Mouse (Mus musculus) MEL (cell line): ENCODE results near the gene Zfp652. TPM values are rescaled to one million over a fixed set of nuclear protein-coding genes. Genes with fewer than 3 reads are reported as not detected.

Source experiments
- DNase-seq: peaks from one replicate; pipeline ENCODE4 v3.0.0; 2011; ENCODE audit warnings: low read depth, low spot score
- H3K27ac ChIP-seq: 2 replicates; pipeline ENCODE4 v1.5.1; 2012; ENCODE audit warnings: low read depth, mild to moderate bottlenecking, control low read depth, low read length, moderate library complexity; ENCODE audit not compliant: control insufficient read depth
- H3K27me3 ChIP-seq, 2 experiments: fragments of 150-350 bp in 1 of 2; sonication (generic) in 1 of 2; 2 replicates each; pipeline ENCODE4 v1.6.1; 2012; ENCODE audit warnings: low read length in 2 of 2, mild to moderate bottlenecking in 2 of 2, improper control_type of control experiment in 1 of 2, moderate library complexity in 1 of 2; ENCODE audit not compliant: insufficient read depth in 2 of 2, control insufficient read depth in 1 of 2
- H3K36me3 ChIP-seq, 2 experiments: 2 replicates each; pipeline ENCODE4 v1.6.1; 2012 to 2014; ENCODE audit warnings: low read length in 2 of 2, improper control_type of control experiment in 1 of 2, inconsistent platforms in 1 of 2, mild to moderate bottlenecking in 1 of 2; ENCODE audit not compliant: insufficient read depth in 2 of 2, control insufficient read depth in 1 of 2
- H3K4me1 ChIP-seq, 2 experiments: fragments of 150-350 bp in 1 of 2; sonication (generic) in 1 of 2; 2 replicates each; pipeline ENCODE4 v1.6.1; 2012; ENCODE audit warnings: low read length in 2 of 2, improper control_type of control experiment in 1 of 2, mild to moderate bottlenecking in 1 of 2; ENCODE audit not compliant: insufficient read depth in 2 of 2, control insufficient read depth in 1 of 2
- H3K4me3 ChIP-seq, 2 experiments: fragments of 150-350 bp in 1 of 2; sonication (generic) in 1 of 2; 2 replicates each; pipeline ENCODE4 v1.5.1; 2012; ENCODE audit warnings: low read depth in 2 of 2, low read length in 2 of 2, mild to moderate bottlenecking in 2 of 2, moderate library complexity in 2 of 2, control low read depth in 1 of 2, improper control_type of control experiment in 1 of 2; ENCODE audit not compliant: control insufficient read depth in 1 of 2, insufficient read depth in 1 of 2
- H3K79me2 ChIP-seq: 2 replicates; pipeline ENCODE4 v1.6.1; 2012; ENCODE audit warnings: mild to moderate bottlenecking, low read length, moderate library complexity; ENCODE audit not compliant: control insufficient read depth, poor library complexity, insufficient read depth
- H3K9ac ChIP-seq: 2 replicates; pipeline ENCODE4 v1.6.1; 2012; ENCODE audit warnings: low read depth, mild to moderate bottlenecking, control low read depth, low read length, moderate library complexity; ENCODE audit not compliant: control insufficient read depth, poor library complexity, severe bottlenecking
- H3K9me3 ChIP-seq: fragments of 150-350 bp; sonication (generic); replicated peaks from 2 replicates; pipeline ENCODE4 v1.6.1; 2012; ENCODE audit warnings: mild to moderate bottlenecking, low read length, improper control_type of control experiment, moderate library complexity; ENCODE audit not compliant: insufficient read depth
- BHLHE40 ChIP-seq: IDR thresholded peaks from 2 replicates; pipeline ENCODE4 v1.6.1; 2012; ENCODE audit warnings: low read depth, mild to moderate bottlenecking, inconsistent platforms, low read length, improper control_type of control experiment, borderline replicate concordance
- CHD1 ChIP-seq: IDR thresholded peaks from 2 replicates; pipeline ENCODE4 v1.6.1; 2012; ENCODE audit warnings: low read depth, mild to moderate bottlenecking, inconsistent platforms, low read length, improper control_type of control experiment
- GABPA ChIP-seq: IDR thresholded peaks from 2 replicates; pipeline ENCODE4 v1.6.1; 2012; ENCODE audit warnings: low read depth, mild to moderate bottlenecking, inconsistent platforms, low read length, improper control_type of control experiment, moderate library complexity
- GATA1 ChIP-seq: IDR thresholded peaks from 2 replicates; pipeline ENCODE4 v1.6.1; 2011; ENCODE audit warnings: low read depth, low read length, improper control_type of control experiment
- HCFC1 ChIP-seq: IDR thresholded peaks from 2 replicates; pipeline ENCODE4 v1.6.1; 2012; ENCODE audit warnings: low read depth, mild to moderate bottlenecking, inconsistent platforms, low read length, improper control_type of control experiment, moderate library complexity
- KAT2A ChIP-seq: conservative IDR thresholded peaks from 2 replicates; pipeline ENCODE4 v1.6.1; 2012; ENCODE audit warnings: low read depth, low read length, improper control_type of control experiment, inconsistent platforms
- MAX ChIP-seq: IDR thresholded peaks from 2 replicates; pipeline ENCODE4 v1.6.1; 2011; ENCODE audit warnings: low read length, improper control_type of control experiment
- MAZ ChIP-seq: IDR thresholded peaks from 2 replicates; pipeline ENCODE4 v1.6.1; 2012; ENCODE audit warnings: low read depth, mild to moderate bottlenecking, inconsistent platforms, low read length, improper control_type of control experiment
- MEF2A ChIP-seq: IDR thresholded peaks from 2 replicates; pipeline ENCODE4 v1.6.1; 2014; ENCODE audit warnings: low read depth, mild to moderate bottlenecking, inconsistent platforms, low read length, improper control_type of control experiment; ENCODE audit not compliant: poor library complexity, insufficient replicate concordance, severe bottlenecking; ENCODE audit errors: extremely low read depth
- MYB ChIP-seq: IDR thresholded peaks from 2 replicates; pipeline ENCODE4 v1.6.1; 2011; ENCODE audit warnings: mild to moderate bottlenecking, low read depth, low read length, improper control_type of control experiment
- MYC ChIP-seq: IDR thresholded peaks from 2 replicates; pipeline ENCODE4 v1.6.1; 2011; ENCODE audit warnings: low read depth, mild to moderate bottlenecking, low read length, improper control_type of control experiment, moderate library complexity
- RAD21 ChIP-seq: IDR thresholded peaks from 2 replicates; pipeline ENCODE4 v1.6.1; 2011; ENCODE audit warnings: mild to moderate bottlenecking, low read depth, low read length, improper control_type of control experiment
- RCOR1 ChIP-seq: IDR thresholded peaks from 2 replicates; pipeline ENCODE4 v1.6.1; 2012; ENCODE audit warnings: low read depth, mild to moderate bottlenecking, inconsistent platforms, low read length, improper control_type of control experiment
- SIN3A ChIP-seq: IDR thresholded peaks from 2 replicates; pipeline ENCODE4 v1.6.1; 2012; ENCODE audit warnings: low read length, improper control_type of control experiment, inconsistent platforms
- SMC3 ChIP-seq: IDR thresholded peaks from 2 replicates; pipeline ENCODE4 v1.6.1; 2011; ENCODE audit warnings: low read depth, low read length, improper control_type of control experiment
- TBP ChIP-seq: IDR thresholded peaks from 2 replicates; pipeline ENCODE4 v1.8.0; 2011; ENCODE audit warnings: low read depth, low read length, improper control_type of control experiment
- TCF12 ChIP-seq: IDR thresholded peaks from 2 replicates; pipeline ENCODE4 v1.6.1; 2014; ENCODE audit warnings: low read depth, mild to moderate bottlenecking, inconsistent platforms, low read length, improper control_type of control experiment, moderate library complexity
- UBTF ChIP-seq: IDR thresholded peaks from 2 replicates; pipeline ENCODE4 v1.6.1; 2012; ENCODE audit warnings: low read depth, mild to moderate bottlenecking, inconsistent platforms, low read length, improper control_type of control experiment, moderate library complexity, borderline replicate concordance; ENCODE audit not compliant: insufficient read depth
- USF1 ChIP-seq: IDR thresholded peaks from 2 replicates; pipeline ENCODE4 v1.6.1; 2014; ENCODE audit warnings: low read depth, mild to moderate bottlenecking, inconsistent platforms, low read length, improper control_type of control experiment, moderate library complexity
- USF2 ChIP-seq, 2 experiments: IDR thresholded peaks; 2 replicates each; pipeline ENCODE4 v1.6.1; 2011 to 2012; ENCODE audit warnings: improper control_type of control experiment in 2 of 2, low read length in 2 of 2, borderline replicate concordance in 1 of 2, inconsistent platforms in 1 of 2, low read depth in 1 of 2, mild to moderate bottlenecking in 1 of 2; ENCODE audit not compliant: insufficient read depth in 1 of 2
- ZNF384 ChIP-seq: IDR thresholded peaks from 2 replicates; pipeline ENCODE4 v1.6.1; 2012; ENCODE audit warnings: low read depth, mild to moderate bottlenecking, inconsistent platforms, low read length, improper control_type of control experiment
- polyA plus RNA-seq, 2 experiments: library from polyadenylated mRNA; stranded (reverse) in 1 of 2; unstranded in 1 of 2; fragments of >175 nt in 1 of 2; fragments of >200 nt in 1 of 2; gene quantifications; 2 replicates each; pipeline versions ENCODE4 v1.2.1 to v1.2.4; 2012; ENCODE audit warnings: low replicate concordance in 2 of 2, low read depth in 1 of 2; ENCODE audit not compliant: insufficient read length in 2 of 2, insufficient read depth in 1 of 2, missing spikeins in 1 of 2
- total RNA-seq: library from RNA; depleted of rRNA; stranded (reverse); fragments of 300-350 nt; gene quantifications from 2 replicates; pipeline ENCODE4 v1.2.3, GENCODE M21; 2012

Gene Zfp652
- total and polyA plus RNA-seq, 3 experiments, result 19.3 to 38.5 (median 31.8) TPM

GRCm38 (mm10) chr11:95700778-95701739, 11.4 kb upstream of the Zfp652 start (continued):
- TF ChIP-seq MEF2A, result peak; percentile 36; the same call in 1 of the 2 replicates
- TF ChIP-seq CHD1, result 0 out of 2 replicates have a peak, but pooled peaks have one; percentile 74
- TF ChIP-seq RCOR1, result peak; percentile 77; the same call in 1 of the 2 replicates
- peak; percentile 61 for TF ChIP-seq TBP
- TF ChIP-seq SIN3A, result peak; percentile 95
- no peak for TF ChIP-seq SMC3
- peak; percentile 100 for TF ChIP-seq TCF12
- TF ChIP-seq MAX, result peak; percentile 64
- TF ChIP-seq MYB, result peak; percentile 96
- TF ChIP-seq MYC, result peak; percentile 85; the same call in 1 of the 2 replicates
- TF ChIP-seq HCFC1, result no peak
- TF ChIP-seq KAT2A, result peak; percentile 52
- TF ChIP-seq MAZ, result peak; percentile 85; the same call in 1 of the 2 replicates
- peak; percentile 100 for TF ChIP-seq GATA1
- TF ChIP-seq USF2 (IDR thresholded peaks at IDR 0.05; ENCODE audit: borderline replicate concordance in 1 of 2, insufficient read depth in 1 of 2, low read depth in 1 of 2, low read length in 2 of 2), result no peak
- 0 out of 2 replicates have a peak, but pooled peaks have one; percentile 40 for TF ChIP-seq USF1
- no peak for TF ChIP-seq RAD21
- no peak for TF ChIP-seq UBTF
- no peak for TF ChIP-seq GABPA

- no peaks in the 10 kb centered on the region for H3K27me3 ChIP-seq
- peaks cover 21 to 31% of the 10 kb centered on the region in 2 experiments for H3K4me1 ChIP-seq
- H3K9me3 ChIP-seq, result no peaks in the 10 kb centered on the region
- no peak for TF ChIP-seq CHD1
- peak; percentile 63; the same call in 1 of the 2 replicates for TF ChIP-seq ZNF384
- no peak for TF ChIP-seq BHLHE40
- no peak for TF ChIP-seq TBP
- H3K9ac ChIP-seq, result no peak overlapping the region
- no peak overlapping the region for H3K27ac ChIP-seq
- peaks cover 0 to 31% of the 10 kb centered on the region in 2 experiments; a peak in 2 of 4 replicates for H3K36me3 ChIP-seq
- no peak for DNase-seq
- no peak overlapping the region for H3K4me3 ChIP-seq
- H3K79me2 ChIP-seq, result no peaks in the 10 kb centered on the region
These were observed 8.2 kb upstream of the Zfp652 start for GRCm38 (mm10) chr11:95704032-95704969.
